Mouse (Mus musculus): ENCODE results near the gene Wnt7b.
A peak's percentile ranks its signal among the peaks of the same experiment; 100 is the strongest.

The Wnt7b gene

GRCm38 (mm10) chr15:85601202-85601601 lies 18.9 kb upstream of the Wnt7b start:
- DNase-seq (ENCODE audit: low spot score), result no peak

GRCm38 (mm10) chr15:85600696-85601094 lies 18.4 kb upstream of the Wnt7b start:
- DNase-seq (ENCODE audit: low spot score), result no peak

GRCm38 (mm10) chr15:85599887-85600695 lies 17.8 kb upstream of the Wnt7b start:
- DNase-seq (ENCODE audit: low spot score), result peak; percentile 53

GRCm38 (mm10) chr15:85598984-85599886 lies 17.0 kb upstream of the Wnt7b start:
- peak; percentile 76 for DNase-seq (ENCODE audit: low spot score)

GRCm38 (mm10) chr15:85598443-85598842 lies 16.2 kb upstream of the Wnt7b start:
- no peak for DNase-seq (ENCODE audit: low spot score)

GRCm38 (mm10) chr15:85597403-85597802 lies 15.1 kb upstream of the Wnt7b start:
- DNase-seq (ENCODE audit: low spot score), result no peak

GRCm38 (mm10) chr15:85592674-85593073 lies 10.4 kb upstream of the Wnt7b start:
- no peak for DNase-seq (ENCODE audit: low spot score)

- no peak for DNase-seq (ENCODE audit: low spot score)
Observed at GRCm38 (mm10) chr15:85590831-85591230, 8.6 kb upstream of the Wnt7b start.

GRCm38 (mm10) chr15:85583504-85583903 lies 1.2 kb upstream of the Wnt7b start:
- DNase-seq (ENCODE audit: low spot score), result peak; percentile 54

GRCm38 (mm10) chr15:85583024-85583423 lies 751 bp upstream of the Wnt7b start:
- peak; percentile 74 for DNase-seq (ENCODE audit: low spot score)

- DNase-seq (ENCODE audit: low spot score), result no peak
Observed at GRCm38 (mm10) chr15:85581563-85582064, 659 bp downstream of the Wnt7b start.

GRCm38 (mm10) chr15:85580934-85581562 lies 1.2 kb downstream of the Wnt7b start:
- no peak for DNase-seq (ENCODE audit: low spot score)

- no peak for DNase-seq (ENCODE audit: low spot score)
Observed at GRCm38 (mm10) chr15:85580483-85580882, 1.8 kb downstream of the Wnt7b start.

GRCm38 (mm10) chr15:85577583-85578460 lies 4.5 kb downstream of the Wnt7b start:
- DNase-seq (ENCODE audit: low spot score), result no peak

- no peak for DNase-seq (ENCODE audit: low spot score)
Observed at GRCm38 (mm10) chr15:85576511-85577440, 5.5 kb downstream of the Wnt7b start.

- no peak for DNase-seq (ENCODE audit: low spot score)
Observed at GRCm38 (mm10) chr15:85576110-85576509, 6.2 kb downstream of the Wnt7b start.

GRCm38 (mm10) chr15:85574558-85574957 lies 7.7 kb downstream of the Wnt7b start:
- no peak for DNase-seq (ENCODE audit: low spot score)

GRCm38 (mm10) chr15:85574086-85574485 lies 8.2 kb downstream of the Wnt7b start:
- no peak for DNase-seq (ENCODE audit: low spot score)

- no peak for DNase-seq (ENCODE audit: low spot score)
Observed at GRCm38 (mm10) chr15:85572619-85573254, 9.5 kb downstream of the Wnt7b start.
